Mouse (Mus musculus) cerebellum, adult 2 months (tissue): ENCODE data around the gene Gm4981. TPM values are rescaled to one million over a fixed set of nuclear protein-coding genes. Genes with fewer than 3 reads are reported as not detected.

Experiments used
- DNase-seq, 2 experiments: peaks; one replicate each; pipeline ENCODE4 v3.0.0; 2021
- H3K27ac ChIP-seq: fragments of 200-500 bp; 2 replicates; pipeline ENCODE4 v1.5.1; 2012; ENCODE audit warnings: low read length, control low read depth, inconsistent platforms; ENCODE audit not compliant: insufficient read depth
- H3K27me3 ChIP-seq: fragments of 200-500 bp; 2 replicates; pipeline ENCODE4 v1.6.1; 2012; ENCODE audit warnings: inconsistent platforms, mild to moderate bottlenecking, low read length, moderate library complexity; ENCODE audit not compliant: control insufficient read depth, insufficient read depth
- H3K4me1 ChIP-seq: fragments of 200-500 bp; 2 replicates; pipeline ENCODE4 v1.6.1; 2011; ENCODE audit warnings: low read length; ENCODE audit not compliant: control insufficient read depth, insufficient read depth
- H3K4me3 ChIP-seq: fragments of 200-500 bp; replicated peaks from 2 replicates; pipeline ENCODE3; 2011; ENCODE audit warnings: mild to moderate bottlenecking, low read depth, low read length, control low read depth; ENCODE audit not compliant: insufficient read depth
- CTCF ChIP-seq: fragments of 200-500 bp; IDR thresholded peaks from 2 replicates; pipeline ENCODE4 v1.5.1; 2011; ENCODE audit warnings: low read depth, mild to moderate bottlenecking, control low read depth, low read length, moderate library complexity, borderline replicate concordance; ENCODE audit not compliant: insufficient read depth
- POLR2A ChIP-seq: fragments of 200-500 bp; IDR thresholded peaks from 2 replicates; pipeline ENCODE4 v1.6.1; 2011; ENCODE audit warnings: low read length, control low read depth, borderline replicate concordance; ENCODE audit not compliant: insufficient read depth
- WGBS: fragments of 180-500 bp; shearing (Covaris S2); methylation state at CpG from one replicate; pipeline ENCODE4 v1.1.7; 2018; 5-methylcytosine and 5-hydroxymethylcytosine counted together
- polyA plus RNA-seq: library from polyadenylated mRNA; depleted of rRNA; stranded (reverse); fragments of >200 nt; gene quantifications from 2 replicates; pipeline ENCODE4 v1.2.3, GENCODE M21; 2012; rRNA removed

The Gm4981 gene
- polyA plus RNA-seq, 1 experiment: not detected

- WGBS: 89% methylated on average over 4 of the region's 4 CpGs
- no peaks in the 10 kb centered on the region for H3K27me3 ChIP-seq
- no peaks in the 10 kb centered on the region for H3K4me1 ChIP-seq
- TF ChIP-seq CTCF (no peak), POLR2A (no peak)
- H3K27ac ChIP-seq: no peak overlapping the region
- H3K4me3 ChIP-seq: no peak overlapping the region
- no peak for DNase-seq
Observed at GRCm38 (mm10) chr10:58206639-58207404, 29.7 kb downstream of the Gm4981 start.

- no peak for TF ChIP-seq CTCF
- 54% methylated on average over 1 of the region's 1 CpGs for WGBS
- no peaks in the 10 kb centered on the region for H3K4me1 ChIP-seq
- no peaks in the 10 kb centered on the region for H3K27me3 ChIP-seq
- no peak overlapping the region for H3K27ac ChIP-seq
- DNase-seq: no peak
- H3K4me3 ChIP-seq: no peak overlapping the region
Observed at GRCm38 (mm10) chr10:58205986-58206385, 30.5 kb downstream of the Gm4981 start.

Other genes with a start within 250 kb of the Gm4981 start
- not detected in 2 replicates for gene AW822073, start 11.8 kb downstream of the Gm4981 start, polyA plus RNA-seq
- not detected in 2 replicates for gene Duxf3, start 4.0 kb downstream of the Gm4981 start, polyA plus RNA-seq
- 59.9 and 63.8 TPM in 2 replicates for gene Gcc2, start 18.8 kb upstream of the Gm4981 start, polyA plus RNA-seq
- gene Lims1, start 86.8 kb upstream of the Gm4981 start, polyA plus RNA-seq: 16.5 and 17.4 TPM in 2 replicates
- 17.3 and 17.8 TPM in 2 replicates for gene Ranbp2, start 210.2 kb upstream of the Gm4981 start, polyA plus RNA-seq